Mouse (Mus musculus): ENCODE measurements around the gene Hba-x.

Gene Hba-x

DNA sequence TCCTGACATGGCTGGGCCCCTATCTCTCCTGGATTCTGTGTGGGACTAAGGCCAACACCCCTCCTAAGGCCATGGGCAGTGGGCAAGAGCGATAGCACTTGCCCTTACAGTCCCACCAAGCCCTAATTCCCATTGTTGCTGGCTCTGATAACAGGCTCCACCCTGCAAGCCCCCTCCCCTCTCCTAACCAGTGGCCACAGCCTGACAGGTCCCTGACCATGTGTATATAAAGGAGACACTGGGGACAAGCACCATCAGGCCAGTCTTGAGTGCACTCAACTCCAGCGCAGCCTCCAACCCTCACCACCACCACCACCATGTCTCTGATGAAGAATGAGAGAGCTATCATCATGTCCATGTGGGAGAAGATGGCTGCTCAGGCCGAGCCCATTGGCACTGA, at the start of gene Hba-x:
TSS of gene Hba-x (plus strand) at position 54 of the 400 bp plus-strand sequence.
- DNase-seq: no peak

DNA sequence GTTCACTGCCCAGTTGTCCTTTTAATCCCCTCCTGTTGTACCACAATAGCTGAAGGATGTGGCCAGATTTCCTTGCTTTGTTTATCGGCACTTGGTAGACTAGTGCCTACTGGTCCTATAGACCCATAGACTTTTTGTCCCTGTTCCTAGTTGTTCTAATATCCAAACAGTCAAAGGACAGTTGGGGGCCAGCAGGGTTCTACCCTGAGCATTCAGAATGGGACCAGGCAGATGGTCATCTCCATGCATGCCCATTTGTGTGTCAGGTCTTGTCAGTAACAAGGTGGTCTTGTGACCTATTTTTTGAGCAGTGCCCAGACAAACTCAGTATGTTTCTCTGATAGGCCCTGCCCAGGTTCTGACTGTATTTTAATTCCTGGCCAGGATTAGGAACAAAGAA, 49.2 kb upstream of the Hba-x start:
- DNase-seq: no peak

DNA sequence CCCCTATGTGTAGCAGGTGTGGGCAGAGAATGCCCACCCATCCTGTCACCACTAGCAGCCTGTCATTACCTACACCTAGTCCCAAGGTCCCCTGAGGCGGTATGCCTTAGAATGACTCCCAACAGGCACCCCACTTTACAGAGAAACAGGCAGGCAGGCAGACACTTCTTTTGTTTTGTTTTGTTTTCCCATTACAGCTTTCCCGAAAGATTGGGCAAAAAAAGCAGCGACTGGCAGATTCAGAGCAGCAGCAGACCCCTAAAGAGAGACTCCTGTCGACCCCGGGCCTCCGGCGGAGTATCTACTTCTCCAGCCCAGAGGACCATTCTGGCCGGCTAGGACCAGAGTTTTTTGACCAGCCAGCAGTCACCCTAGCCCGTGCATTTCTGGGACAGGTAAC, 48.6 kb upstream of the Hba-x start:
- DNase-seq: no peak

DNA sequence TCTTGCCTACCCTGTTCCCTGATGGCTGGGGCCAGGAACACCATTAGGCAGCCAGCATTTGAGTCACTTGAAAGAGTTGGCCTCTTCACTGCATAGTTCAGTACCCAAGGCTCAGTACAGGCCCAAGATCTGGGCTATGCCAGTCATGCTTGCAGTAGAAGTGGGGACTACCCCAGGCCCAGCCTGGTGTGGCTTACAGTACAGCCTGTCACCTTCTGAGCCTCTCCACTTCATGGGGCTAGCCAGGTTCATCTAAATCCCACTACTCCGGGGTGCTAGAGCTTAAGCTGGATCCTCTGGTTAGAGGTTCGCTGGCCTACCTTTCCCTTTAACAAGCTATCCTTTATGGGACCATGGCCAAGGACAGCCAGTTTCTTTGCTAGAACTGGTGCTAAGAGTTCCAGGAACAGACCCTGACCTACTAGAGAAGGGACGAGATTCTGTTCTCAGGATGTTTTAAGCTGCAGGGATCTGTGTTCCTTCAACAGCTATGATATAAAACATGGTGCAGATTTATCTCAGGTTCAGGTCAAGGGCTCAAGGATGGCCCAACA, 47.8 kb upstream of the Hba-x start:
- DNase-seq: no peak

DNA sequence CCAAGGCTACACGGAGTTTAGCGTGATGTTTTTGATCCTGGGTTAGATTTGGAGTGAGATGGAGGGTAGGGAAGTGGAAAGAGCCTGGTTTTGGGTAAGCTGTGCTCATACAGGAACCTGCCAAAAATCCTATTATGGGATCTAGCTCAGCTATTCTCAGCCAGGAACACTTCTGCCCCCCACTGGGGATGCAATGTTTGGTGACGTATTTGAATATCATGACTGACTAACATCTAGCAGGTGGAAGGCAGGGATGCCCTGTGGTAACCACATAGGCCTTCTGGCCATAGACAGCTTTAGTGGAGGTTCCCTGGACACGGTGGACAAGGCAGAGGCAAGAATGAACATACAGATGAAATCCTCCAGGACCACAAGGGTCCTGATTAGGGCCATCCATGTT, 46.0 kb upstream of the Hba-x start:
- peak; percentile 50 for DNase-seq

DNA sequence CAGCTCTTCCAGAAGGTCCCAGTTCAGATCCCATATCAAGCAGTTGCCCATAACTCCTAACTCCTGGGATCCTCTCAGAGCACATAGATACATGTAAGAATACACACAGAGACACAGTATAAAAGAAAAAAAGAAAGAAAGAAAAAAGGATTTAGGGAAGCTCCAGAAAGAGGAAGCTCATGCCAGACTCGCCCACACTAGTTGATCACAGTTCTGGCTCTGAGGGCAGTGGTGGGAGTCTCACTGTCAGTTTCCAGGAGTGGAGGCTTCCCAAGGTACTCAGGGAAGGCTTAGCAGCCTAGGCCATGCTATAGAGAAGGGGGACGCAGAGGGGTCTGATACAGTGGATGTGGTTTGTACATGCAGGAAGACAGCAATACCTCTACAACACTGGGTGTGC, 45.1 kb upstream of the Hba-x start:
- no peak for DNase-seq

DNA sequence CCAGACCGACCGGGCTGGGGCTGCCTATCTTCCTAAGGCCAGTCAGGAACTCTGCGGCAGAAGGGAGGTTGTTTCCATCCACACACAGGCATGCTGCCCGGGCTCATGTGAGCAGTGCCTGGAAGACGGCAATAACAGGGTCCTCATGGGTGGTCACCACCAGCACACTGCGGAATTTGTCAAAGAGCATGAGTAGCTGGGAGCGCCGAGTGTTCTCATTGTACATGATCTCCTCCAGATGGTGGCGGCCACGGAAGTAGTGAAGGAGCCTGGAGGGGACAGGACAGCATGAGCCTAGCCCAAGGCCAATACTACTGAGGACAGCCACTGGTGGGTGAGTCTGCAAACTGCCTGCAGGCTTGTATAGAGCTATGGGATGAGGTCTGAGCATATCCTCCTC, 43.4 kb upstream of the Hba-x start:
- peak; percentile 8 for DNase-seq

DNA sequence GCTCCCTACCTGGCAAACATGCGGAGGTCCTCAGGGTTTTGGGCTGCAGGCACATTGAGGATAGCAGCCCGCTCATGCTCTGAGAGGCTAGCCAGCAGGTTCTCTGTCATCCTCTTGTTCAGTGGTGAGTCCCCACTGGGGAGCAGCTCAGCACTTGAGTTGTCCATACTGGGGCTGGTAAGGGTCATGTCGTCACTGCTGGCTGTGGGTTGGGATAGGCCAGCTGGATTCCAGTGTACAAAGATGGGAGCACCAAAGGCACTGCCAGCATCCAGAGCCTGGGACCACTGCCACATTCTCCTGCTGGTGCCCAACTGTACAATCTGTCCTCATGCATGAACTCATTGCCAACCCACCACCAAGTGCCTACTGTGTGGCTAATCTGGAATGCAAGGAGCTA, 42.3 kb upstream of the Hba-x start:
- peak; percentile 31 for DNase-seq

DNA sequence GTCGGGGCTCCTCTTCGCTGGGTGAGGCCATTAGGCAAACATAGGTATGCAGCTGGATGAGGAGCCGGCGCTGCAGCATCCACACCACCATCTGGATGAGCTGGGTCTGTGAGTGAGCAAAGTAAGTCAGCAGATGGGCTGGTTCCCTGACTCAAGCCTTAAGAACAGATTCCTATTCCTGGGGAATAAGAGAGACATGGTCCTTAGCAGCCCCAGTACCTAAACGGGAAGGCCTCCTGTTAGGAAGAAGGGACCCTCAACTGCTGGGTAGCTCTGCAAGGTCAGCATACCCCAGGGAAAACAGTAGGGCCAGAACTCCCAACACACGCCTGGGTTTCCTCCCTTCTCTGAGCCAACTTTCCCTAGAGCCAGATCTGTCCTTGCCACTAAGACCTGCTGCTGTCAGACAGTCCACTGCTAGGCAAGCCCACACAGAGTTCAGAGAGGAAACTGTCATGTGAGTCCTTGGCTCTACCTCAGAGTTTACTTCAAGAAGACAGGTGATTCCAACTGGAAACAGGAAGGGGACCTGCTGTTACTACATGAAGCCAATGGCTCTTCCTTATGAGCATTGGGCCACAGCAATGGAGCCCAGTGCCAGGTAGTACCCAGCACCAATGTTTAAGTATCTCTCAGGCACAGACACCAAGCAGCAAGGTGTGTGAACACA, 41.2 kb upstream of the Hba-x start:
- DNase-seq: no peak

DNA sequence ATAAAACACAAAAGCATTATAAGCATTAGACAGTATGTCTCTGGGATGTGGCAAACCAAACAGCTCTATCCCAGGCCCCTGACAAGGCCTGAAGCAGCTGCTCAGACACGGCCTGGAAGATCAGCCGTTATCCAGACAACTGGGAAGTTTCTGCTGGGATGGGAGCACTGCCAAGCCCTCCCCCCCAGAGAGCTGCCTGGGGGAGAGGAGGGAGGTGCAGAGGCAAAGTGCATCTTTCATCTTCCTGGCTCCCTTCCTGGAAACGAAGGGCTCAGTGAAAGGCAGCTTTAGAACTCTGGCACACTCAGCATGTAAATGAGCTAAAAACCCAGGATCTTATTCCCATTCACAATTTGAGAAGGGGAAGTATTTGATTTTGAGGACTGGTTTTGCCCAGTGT, 40.6 kb upstream of the Hba-x start:
- DNase-seq: peak; percentile 64

DNA sequence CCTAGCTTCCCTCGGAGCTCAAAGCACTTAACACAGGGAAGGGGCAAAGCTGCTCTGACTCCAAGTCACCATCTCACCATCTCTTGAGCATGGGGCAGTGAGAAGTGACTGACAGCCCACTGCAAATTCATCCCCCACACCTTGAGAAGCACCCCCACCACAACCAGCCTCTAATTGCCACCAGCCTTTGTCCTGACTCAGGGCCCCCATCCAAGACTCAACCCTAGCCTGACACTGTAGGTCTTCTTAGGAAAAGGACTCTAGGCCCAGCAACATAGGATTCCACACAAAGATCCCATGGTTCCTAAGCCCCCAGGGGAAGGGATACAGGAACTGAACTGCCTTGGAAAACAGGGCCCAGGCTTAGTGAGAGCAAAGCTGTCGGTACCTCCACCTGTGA, 40.1 kb upstream of the Hba-x start:
- no peak for DNase-seq

DNA sequence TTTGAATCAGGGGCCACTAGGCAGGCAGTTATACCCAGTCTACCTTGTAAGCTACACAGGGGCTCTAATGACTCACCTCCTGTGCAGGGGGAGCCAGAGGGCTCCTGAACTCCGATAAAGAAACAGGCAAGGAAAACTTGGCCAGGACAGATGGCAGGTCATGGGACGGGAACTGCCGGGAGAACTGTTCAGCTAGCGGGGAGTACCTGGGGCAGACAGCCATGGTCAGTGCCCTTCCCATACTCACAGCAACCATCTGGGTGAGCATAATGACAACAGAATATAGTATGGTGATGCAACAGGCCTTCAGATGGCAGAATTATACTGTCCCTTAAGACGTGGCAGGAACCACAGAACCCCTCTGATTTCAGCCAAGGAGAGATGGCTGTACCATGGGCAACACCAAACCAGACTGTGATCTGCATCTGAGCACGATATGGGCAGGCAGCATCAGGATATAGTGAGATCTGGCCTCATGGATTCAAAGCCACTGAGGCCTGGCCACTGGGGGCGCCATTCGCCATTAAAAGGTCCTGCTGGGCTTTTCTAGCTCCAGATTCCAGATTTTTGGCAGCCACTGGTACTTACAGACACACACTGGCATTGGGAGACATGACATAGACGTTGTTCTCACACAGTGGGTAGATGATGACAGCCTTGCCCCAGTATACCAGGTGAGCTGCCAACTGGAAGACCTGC, 39.3 kb upstream of the Hba-x start:
- DNase-seq: peak; percentile 81

DNA sequence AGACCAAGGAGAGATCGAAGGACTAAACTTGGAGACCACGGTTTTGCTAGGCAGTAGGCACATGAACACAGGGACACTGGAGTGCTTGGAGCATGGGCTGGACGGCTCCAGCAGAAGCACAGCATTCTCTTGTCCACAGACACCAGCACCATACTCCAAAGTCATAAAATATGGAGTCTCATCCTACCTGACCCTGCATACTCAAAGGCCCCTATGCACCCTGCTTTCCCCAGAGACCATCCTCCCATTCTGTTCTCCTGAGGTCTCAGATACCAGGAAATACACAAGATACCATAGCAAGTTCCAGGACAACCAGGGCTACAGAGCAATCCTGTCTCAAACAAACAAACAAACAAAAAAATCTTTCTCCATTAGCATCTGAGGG, 38.8 kb upstream of the Hba-x start:
- DNase-seq: no peak

DNA sequence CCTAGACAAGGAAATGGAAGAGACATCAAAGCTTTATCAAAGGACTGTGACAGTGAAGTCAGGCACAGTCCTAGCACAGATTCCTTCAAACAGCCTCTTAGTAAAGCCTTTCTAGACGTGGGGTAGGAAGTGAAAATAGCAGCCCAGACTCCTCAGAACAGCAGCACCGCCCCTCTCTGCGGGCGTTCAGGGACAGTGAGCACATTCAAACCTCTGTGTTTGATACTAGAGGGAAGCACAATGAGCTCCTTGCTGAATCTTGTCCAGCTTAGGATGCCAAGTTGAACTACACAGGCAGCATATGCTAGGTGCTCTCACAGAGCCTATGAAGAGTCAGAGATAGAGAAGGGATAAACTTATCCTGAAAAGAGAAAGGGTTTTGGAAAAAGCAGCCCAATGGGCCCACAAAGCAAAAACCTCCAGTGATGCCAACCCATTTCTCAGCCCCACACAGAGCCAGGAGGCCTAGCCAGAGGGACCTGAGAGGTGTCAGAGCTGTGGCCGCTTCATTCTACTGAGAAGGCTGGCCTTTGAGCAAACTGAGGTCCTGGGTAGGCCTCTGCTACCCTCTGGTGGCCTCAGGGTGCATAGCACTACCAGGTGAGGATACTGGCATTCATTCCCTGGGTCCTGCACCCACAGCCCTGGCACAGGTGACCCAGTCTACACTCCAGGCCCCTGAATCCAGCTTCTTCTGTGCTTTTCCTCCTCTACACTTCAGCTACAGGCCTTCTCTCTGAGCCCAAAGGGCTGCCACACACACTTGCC, 37.9 kb upstream of the Hba-x start:
- peak; percentile 52 for DNase-seq

DNA sequence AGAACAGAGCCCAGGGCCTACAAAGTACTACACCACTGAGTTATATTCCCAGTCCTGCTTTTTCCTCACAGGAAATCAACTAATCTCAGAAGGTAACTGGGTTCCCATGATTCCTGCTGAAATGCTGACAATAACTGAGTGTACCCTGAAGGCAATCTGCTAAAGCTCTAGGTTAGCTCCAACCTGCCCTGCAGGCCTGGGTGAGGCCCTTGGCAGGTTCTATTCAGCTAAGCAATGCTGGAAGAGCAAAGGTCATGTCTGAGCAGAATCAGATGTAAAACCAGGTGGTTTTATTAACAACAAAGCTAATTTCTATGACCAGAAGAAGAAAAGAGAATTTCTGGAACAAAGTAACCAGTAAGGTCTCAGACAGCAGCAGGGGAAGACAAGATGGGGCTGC, 34.8 kb upstream of the Hba-x start:
- no peak for DNase-seq

DNA sequence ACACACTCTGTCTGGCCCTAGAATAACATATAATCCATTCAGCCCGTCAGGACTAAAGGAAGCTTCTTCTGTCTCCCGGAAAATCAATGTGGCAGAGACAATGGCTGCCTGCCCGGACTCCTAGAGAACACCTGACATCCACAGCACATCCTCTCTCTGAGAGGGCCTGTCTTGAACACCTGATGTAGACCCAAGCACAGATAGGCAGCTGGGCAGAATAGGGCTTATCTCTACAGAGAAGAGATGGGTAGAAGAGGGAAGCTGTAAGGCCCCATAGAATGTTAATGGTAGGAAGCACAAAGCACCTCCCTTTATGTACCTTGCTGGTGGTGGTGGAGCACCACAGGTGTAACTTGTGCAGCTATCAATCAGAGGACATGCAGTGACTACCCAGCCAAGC, 34.0 kb upstream of the Hba-x start:
- no peak for DNase-seq

DNA sequence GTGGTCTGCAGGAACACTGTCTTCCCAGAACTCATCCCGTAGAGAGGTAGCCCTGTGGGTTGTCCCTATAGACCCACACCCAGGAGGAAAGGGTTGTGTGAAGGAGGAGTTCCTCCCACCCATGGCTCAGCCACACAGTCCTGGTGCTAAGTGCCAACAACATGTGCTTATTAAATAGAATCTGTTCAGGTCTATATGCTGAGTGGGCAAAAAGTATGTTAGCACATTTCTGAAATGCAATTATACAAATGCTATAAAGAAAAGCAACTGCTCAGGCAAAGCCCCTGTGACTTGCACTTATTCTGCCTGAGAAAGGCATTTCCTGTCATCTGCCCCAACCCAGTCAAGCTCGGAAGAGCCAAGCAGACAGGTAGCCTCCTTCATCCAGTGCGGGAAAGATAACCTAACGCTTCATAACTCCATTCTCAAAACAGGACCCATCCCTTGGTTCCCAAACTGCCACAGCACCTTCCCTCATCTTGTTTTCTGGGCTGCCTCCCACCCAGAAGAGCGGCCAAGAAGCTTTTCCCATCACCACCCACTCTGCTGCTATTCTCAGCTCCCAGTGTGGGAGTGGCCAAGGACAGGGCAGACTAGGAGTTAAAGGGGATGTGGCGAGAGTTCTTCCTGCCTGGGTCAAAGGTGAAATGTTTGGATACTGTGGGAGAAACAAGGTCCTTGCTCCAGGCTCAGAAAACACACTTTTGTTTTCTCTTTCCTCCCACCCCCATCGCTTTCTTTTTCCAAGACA, 32.8 kb upstream of the Hba-x start:
- no peak for DNase-seq

DNA sequence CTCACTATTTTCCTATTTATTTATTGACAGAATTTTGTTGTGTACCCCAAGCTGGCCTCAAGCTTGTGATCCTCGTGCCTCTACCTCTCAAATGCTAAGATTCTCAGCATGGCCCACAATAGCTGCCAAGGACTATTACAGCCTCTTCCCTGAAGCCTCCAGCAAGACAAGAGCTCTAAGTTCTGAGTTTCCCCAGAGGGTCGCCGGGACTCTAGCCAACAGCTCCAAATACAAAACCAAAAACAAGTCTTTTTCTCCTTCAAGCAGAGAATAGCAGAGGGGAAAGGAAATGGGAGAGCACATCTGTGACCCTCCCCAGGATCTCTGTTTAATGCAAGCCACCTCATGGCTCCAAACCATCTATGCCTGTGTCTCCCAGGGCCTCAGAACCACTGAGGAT, 32.1 kb upstream of the Hba-x start:
- DNase-seq: no peak

DNA sequence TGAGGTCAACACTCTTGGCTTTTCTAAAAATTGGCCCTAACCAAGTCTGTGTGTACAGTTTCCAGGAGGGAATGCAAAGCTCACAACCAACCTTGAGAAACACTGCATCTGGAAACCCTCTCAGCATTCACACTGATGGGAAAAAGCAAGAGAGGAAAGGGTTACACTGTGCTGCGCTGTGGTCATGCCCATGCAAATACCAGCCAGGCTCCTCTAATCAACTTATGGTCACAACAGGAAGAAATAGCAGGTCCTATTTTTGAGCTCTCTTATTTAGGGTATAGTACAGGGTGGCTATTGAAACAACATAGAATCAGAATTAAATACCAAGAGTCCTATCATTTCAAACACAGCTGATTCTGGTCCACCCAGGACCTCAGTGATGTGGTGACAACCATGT, 31.6 kb upstream of the Hba-x start:
- DNase-seq: no peak

DNA sequence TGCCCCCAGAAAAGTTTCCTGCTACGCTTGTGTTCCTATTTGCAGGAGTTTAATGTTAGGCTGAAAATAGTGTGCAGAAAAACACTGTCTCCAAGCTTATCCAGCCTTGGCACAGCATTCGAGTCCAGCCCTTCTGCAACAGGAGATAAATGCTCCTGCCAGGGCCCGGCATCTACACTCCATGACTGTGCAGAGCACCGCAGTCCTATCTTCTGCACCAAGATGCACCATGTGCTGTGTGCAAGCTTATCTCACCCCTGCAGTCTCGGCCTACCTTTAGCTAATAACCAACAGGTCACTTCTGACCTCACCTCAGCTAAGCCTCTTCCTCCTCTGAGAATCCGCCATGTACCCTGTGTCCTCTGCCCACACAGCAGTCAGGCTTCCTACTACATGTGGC, 30.6 kb upstream of the Hba-x start:
- no peak for DNase-seq

DNA sequence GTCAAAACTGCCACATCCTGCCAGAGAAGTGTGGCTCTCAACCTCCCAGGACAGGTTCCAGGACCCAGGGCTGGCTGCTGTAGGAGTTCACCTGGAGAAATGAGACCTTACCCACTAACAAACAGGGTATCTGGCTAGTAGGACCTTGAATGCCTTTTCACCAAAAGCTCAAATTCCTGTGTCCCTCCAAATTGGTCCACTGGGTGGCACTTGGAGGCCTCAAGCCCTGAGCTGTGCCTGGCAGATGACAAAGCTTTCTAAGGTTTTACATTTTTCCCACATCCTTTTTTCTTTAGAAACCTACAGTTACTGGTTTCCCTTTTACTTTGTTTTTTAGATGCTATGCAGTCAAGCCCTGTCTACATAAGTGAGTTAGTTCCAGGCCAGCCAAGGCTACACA, 29.1 kb upstream of the Hba-x start:
- no peak for DNase-seq

DNA sequence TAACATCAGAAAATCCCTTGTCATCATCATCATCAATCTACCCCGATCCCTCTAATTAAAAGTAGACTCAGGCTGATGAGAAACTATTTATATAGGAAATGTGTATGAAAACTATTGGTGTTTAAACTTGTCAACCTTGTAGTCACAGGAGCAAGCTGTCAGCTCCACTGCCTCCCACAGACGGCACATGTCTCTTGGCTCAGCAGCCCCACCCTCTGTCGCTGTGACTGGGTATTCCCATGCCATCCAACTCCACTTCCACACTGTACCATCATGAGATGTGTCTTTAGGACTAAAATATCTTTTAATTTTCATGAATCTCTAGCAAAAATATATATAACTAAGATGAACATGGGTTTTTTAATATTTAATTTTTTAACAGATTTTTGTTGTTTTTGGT, 27.9 kb upstream of the Hba-x start:
- DNase-seq: no peak
